Mouse (Mus musculus): ENCODE measurements around the gene Zfp941.

The Zfp941 gene

GRCm38 (mm10) chr7:140821653-140822329, at the start of gene Zfp941:
TSS of gene Zfp941 (minus strand) at chr7:140822178.
- peak; percentile 82 for DNase-seq

GRCm38 (mm10) chr7:140864761-140865160, 42.8 kb upstream of the Zfp941 start:
- no peak for DNase-seq

GRCm38 (mm10) chr7:140860728-140861127, 38.8 kb upstream of the Zfp941 start:
- DNase-seq, result no peak

DNA sequence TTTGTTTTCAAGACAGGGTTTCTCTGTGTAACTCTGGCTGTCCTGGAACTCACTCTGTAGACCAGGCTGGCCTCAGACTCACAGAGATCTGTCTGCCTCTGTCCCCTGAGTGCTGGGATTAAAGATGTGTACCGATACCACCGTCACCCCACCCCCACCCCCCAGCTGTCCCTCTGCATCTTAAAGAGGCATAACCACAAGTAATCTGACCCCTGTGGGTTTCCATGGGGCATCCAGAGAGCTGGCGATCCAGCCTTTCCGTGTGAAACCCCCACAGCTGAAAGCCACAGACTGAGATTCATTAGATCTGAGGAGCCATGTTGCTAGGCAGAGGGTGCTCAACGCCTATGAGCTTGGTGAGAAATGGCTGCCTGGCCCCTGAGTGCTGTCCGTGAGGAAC, 38.0 kb upstream of the Zfp941 start:
- no peak for DNase-seq

DNA sequence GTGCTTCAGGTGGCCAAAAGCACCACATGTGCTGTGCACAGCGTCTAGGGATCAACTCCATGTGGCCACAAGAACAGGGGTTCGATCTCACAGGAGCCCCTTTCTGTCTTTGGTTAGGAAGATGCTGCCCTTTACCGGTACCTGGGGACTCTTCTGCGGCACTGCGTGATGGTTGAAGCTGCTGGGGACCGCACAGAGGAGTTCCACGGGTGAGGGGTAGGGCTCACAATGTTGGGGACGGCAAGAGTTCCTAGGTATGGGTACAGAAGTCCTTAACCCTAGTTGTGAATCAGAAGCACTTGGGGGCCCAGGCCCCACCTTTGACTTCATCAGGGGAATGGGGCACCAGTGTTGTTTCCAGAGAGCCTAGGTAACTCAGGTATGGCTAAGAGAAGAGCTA, 36.8 kb upstream of the Zfp941 start:
- DNase-seq, result no peak

DNA sequence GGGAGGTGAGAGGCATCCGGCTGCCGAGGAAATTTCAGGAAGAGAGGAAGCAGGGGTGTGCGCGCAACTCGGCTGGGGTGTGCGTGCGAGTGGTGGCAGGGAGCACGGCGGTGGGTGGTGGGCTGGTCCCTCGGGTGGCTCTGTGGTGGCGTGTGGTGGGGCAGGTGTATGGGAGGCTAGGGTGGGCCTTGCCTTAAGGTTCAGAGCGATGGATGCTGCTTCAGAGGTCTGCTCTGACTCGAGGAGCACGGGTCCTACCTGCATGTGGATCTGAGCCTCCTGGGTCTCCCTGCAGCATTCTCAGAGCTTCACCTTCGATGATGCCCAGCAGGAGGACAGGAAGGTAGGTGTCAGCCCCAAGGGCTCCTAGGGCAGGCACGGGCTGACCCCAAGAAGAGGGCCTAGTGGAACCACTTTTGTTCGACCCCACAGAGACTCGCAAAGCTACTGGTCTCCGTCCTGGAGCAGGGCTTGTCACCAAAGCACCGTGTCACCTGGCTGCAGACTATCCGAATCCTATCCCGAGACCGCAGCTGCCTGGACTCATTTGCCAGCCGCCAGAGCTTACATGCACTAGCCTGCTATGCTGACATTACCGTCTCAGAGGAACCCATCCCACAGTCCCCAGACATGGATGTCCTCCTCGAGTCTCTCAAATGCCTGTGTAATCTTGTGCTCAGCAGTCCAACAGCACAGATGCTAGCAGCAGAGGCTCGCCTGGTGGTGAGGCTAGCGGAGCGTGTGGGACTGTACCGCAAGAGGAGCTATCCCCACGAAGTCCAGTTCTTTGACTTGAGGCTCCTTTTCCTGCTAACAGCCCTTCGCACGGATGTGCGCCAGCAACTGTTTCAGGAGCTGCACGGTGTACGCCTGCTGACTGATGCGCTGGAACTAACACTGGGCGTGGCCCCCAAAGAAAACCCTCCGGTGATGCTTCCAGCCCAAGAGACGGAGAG, 35.9 kb upstream of the Zfp941 start, which contains the start of gene Bet1l:
TSS of gene Bet1l (minus strand) at position 28 of the 956 bp plus-strand sequence.
- DNase-seq, result no peak

DNA sequence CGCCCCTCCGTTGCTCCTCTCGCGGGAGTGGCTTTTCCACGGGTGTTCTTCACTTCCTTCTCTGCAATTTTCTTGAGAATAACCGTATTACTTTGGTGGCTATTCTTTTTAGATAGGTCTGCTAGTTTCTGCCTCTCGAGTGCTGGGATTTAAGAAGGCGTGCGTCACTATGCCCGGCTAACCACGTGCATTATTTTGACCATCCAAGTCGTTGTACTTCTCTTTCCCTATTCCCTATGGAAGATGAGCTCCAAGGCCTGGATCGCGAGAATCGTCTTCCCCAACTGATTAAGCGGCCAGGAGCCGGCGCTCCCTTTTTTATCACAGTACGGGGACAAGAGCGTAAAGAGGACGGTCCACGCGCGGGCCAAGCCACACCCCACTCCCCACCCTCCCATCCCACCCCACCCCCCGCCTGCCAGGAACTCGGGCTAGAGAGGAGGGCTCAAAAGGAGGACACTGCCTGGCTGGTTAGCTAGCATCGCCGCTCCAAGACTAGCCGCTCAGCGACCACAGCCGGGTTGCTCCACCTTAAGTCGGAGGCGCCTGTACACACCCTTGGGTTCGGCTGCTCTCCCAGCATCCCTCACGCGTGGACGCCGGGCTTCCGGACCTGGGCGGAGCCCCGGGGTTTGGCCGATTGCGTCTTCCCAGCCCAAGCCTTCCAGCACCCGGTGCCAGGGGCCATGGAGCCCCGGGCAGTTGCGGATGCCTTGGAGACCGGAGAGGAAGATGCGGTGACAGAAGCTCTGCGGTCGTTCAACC, 35.0 kb upstream of the Zfp941 start, which contains the start of gene Ric8a:
TSS of gene Ric8a (plus strand) at position 173 of the 765 bp plus-strand sequence.
- DNase-seq, result peak; percentile 81

GRCm38 (mm10) chr7:140855860-140856784, 34.1 kb upstream of the Zfp941 start, which contains the start of gene Gm45785:
TSS of gene Gm45785 (minus strand) at chr7:140856331.
- DNase-seq, result peak; percentile 76

DNA sequence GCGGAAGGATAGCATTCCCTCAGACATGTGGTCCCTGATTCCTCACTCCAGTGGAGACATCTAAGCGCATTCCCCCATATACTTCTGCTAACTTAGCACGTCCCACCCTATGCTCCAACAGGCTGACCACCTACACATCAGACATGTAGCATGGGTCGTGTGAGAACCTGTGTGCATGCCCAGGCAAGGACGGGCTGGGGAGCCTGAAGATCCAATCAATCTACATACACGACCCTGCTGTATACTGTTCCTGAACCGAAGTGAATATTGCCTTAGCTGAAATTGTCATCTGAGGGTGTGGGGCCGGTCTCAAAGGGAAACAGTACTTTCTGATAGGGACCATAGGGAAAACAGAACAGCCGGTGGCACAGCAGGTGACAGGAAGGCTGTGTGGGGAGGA, 33.2 kb upstream of the Zfp941 start:
- no peak for DNase-seq

- no peak for DNase-seq
These were observed 32.5 kb upstream of the Zfp941 start for GRCm38 (mm10) chr7:140854483-140854882.

DNA sequence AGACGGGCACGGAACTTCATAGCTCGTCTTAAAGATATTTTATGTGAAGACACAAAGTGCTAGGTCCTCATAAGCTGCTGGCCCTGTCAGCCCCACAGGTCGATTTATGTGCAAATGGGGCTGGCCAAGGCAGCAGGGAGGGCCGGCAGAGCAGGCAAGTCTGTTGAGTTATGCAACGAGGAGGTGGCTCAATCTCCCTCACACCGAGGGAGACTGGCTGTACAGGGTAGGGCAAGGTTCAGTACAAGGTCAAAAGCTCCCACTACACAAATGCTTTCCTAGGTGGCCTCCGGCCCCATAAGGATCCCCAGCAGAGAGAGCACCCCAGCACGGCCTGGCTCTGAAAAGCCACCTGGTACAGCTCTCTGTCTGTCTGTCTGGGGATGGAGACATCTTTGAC, 31.4 kb upstream of the Zfp941 start:
- DNase-seq, result no peak

GRCm38 (mm10) chr7:140851916-140852315, 29.9 kb upstream of the Zfp941 start:
- DNase-seq, result no peak

DNA sequence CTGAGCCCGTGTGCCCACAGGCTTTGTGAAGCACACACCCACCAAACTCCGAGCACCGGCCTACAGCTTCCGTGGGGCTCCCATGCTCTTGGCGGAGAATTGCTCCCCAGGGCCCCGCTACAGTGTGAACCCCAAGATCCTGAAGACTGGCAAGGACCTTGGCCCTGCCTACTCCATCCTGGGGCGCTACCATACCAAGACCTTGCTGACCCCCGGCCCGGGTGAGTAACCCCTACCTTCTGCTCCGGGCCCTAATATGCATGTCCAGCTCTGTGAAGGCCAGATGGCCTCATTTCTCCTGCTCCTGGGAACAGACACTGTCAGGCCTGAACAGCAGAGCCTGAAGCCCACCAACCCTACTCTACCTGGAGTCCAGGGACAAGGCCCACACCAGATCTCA, 26.6 kb upstream of the Zfp941 start:
- DNase-seq, result no peak

DNA sequence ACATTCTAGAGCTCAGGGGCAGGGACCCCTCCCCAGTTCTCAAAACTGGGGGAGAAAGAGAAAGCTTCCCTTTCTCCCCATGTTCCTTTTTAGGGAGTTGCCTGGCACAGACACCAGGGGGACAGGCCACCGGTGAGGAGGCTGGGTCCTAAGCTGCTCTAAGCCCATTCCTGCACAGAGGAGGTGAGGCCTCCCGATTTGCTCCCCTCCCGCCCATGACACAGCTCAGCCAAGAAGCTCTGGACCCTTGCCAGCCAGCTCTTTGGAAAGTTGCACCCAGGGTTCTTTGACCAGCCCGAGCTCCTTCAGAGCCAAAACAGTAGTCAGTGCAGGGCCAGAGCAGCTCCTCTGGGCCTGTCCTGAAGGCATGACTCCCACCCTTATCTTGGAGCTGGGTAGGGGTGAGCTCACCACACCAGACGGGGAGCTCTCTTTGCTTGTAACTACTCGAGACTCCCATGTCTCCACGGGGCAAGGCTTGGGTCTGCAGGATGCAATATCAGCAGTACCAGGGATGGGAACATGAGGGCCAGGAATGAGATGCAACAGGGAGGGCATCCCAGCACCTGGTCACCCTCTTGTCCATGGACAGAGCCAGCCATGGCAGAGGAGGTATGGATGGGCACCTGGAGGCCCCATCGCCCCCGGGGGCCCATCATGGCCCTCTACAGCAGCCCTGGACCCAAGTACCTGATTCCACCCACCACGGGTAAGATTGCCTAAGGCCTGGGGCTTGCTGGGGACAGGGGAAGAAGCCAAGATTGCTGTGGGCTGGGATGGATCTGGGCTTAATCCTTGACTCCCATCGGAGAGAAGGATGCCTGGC, 26.0 kb upstream of the Zfp941 start, which contains the start of gene Odf3:
TSS of gene Odf3 (plus strand) at position 51 of the 826 bp plus-strand sequence.
- no peak for DNase-seq

GRCm38 (mm10) chr7:140846676-140847075, 24.7 kb upstream of the Zfp941 start:
- DNase-seq, result no peak

DNA sequence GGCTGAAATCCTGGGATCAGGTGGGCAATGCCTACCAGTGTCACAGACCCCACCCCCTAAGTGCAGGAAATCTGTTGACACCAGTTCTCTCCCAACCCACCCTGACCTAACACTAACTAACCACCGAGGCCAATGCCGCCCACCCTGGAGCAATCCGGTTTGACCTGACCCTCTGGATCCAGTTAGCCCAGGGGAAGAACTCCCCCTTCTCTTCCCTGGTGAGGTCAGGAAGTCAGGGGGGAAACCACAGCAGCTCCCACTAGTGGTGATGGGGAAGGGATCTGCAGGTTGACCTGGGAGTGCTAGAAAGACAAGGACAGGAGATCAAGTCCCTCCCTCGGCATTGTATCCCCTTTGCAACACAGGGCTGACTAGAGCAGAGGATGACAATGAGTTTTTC, 23.7 kb upstream of the Zfp941 start:
- DNase-seq, result no peak

DNA sequence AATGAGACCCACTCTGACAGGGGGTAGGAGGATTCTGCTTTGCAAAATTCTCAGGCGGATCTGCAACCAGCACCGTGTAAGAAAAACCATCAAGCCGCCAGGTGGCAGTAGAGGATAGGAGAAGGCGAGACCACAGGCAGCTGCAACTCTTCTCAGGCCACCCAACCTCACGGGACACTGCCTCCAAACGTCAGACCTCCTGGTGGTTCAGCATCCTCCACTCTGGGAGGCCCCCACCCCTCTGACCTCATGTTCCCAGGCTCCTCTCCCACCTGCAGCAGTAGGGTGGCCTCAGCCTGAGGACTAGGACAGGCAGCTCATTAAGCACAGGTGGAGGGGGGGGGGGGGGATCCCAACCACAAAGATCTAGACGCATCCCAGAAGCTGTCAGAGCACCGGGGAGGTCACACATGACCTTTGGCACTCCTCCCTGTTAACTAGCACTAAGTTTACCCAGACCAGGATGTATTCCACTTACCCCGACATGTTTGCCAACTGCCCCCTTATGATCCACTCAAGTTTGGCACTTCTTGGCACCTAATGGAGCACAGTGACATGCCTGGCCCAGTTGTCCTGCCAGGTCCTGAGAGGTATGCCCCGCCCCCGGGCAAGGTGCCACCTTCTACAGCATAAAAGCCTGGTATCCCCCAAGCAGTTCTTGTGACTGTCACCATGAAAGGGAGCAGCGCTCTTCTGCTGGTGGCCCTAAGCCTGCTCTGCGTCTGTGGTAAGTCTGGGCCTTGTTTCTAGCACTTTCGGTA, 23.1 kb upstream of the Zfp941 start, which contains the start of gene Scgb1c1:
TSS of gene Scgb1c1 (plus strand) at position 643 of the 761 bp plus-strand sequence.
- DNase-seq, result peak; percentile 83

DNA sequence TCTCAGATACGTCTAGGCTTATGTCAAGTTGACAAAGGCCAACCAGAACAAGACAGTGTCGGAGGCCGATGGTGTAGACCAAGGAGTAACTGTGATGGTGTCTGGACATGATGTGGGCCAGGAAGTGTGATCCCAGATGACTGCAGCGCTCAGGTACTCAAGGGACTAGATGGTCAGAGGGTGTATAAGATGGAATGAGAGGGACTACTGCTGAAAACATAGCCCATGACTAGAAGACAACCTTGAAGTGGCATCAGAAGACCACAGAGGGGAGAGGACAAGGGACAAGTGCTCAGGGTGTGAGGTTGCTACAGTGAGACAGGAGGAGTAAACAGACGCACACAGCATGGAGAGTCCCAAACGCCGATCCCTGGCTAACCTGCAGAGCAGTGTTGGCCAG, 21.8 kb upstream of the Zfp941 start:
- DNase-seq, result no peak

- DNase-seq, result no peak
These were observed 19.1 kb upstream of the Zfp941 start for GRCm38 (mm10) chr7:140840750-140841735.

Measured in cerebellum, adult 11 months (tissue).